Mouse (Mus musculus) heart, adult 2 months (tissue): ENCODE measurements around the gene Ostf1.

Source experiments
- CTCF ChIP-seq: fragments of 200-600 bp; IDR thresholded peaks from 2 replicates; pipeline ENCODE4 v1.8.1; 2022; ENCODE audit warnings: antibody characterized with exemption, mild to moderate bottlenecking, moderate library complexity
- EP300 ChIP-seq: fragments of 200-500 bp; IDR thresholded peaks from 2 replicates; pipeline ENCODE4 v1.6.1; 2011; ENCODE audit warnings: low read depth, low read length, control low read depth; ENCODE audit not compliant: insufficient read depth
- POLR2A ChIP-seq: fragments of 200-500 bp; IDR thresholded peaks from 2 replicates; pipeline ENCODE4 v1.6.1; 2011; ENCODE audit warnings: mild to moderate bottlenecking, low read depth, low read length, control low read depth; ENCODE audit not compliant: insufficient read depth

GRCm38 (mm10) chr19:18579012-18579358, 52.6 kb downstream of the Ostf1 start:
- no peak for TF ChIP-seq CTCF
- TF ChIP-seq EP300 = no peak
- no peak for TF ChIP-seq POLR2A
